Mouse (Mus musculus): Measurements from ENCODE around the gene Cdc6.

DNA sequence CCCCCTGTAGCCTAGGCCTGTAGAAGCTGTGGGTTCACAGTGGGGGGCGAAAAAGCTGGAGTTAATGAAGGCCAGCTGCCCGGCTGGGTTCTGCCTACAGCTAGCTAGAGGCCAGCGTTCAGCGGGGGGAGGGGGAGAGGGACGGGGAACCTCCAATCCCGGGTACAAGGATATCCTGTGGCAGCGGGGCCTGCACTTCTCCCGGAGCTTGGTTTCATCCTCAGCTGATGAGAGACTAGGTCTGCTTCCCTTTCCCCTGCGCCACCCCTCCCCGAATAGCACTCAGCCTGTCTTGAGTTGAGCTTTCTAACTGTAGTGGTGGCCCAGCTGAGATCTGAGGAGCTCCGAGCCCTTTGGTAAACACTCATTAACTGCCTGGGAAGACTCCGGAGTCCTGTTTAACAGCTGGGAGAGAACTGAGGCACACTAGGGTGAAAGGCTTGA, 18.3 kb downstream of the Cdc6 start:
- TF ChIP-seq CTCF (IDR thresholded peaks at IDR 0.05; ENCODE audit: low read depth, low read length), result no peak
- TF ChIP-seq GATA1 (IDR thresholded peaks at IDR 0.05; ENCODE audit: borderline replicate concordance, low read length), result no peak
- TF ChIP-seq GATA2 (IDR thresholded peaks at IDR 0.05; ENCODE audit: borderline replicate concordance, low read depth, low read length), result no peak
- TF ChIP-seq TAL1 (conservative IDR thresholded peaks at IDR 0.05; ENCODE audit: low read depth, low read length), result no peak
